Mouse (Mus musculus) heart, postnatal 25 days (tissue): ENCODE data around the gene Trove2. TPM values are rescaled to one million over a fixed set of nuclear protein-coding genes. Genes with fewer than 3 reads are reported as not detected.
A peak's percentile ranks its signal among the peaks of the same experiment; 100 is the strongest.
"Not testable (repeated sequence)": the region's sequence is repeated elsewhere in the genome, so short reads cannot be mapped to it uniquely, and the experiment has no call there.

Source experiments
- DNase-seq: peaks from one replicate; pipeline ENCODE4 v3.0.0; 2022; ENCODE audit warnings: low spot score
- intact Hi-C: fragments of 180-260 bp; cut with DNase I; formaldehyde crosslinking; loops from one replicate; pipeline ENCODE4 v1.15.1; 2025
- total RNA-seq, 2 experiments: library from RNA; stranded (reverse); gene quantifications; 2 replicates each; pipeline ENCODE4 v1.2.3; 2021

Gene Trove2
- total RNA-seq, 2 experiments from 2014 or later, result 7.5 to 9.2 TPM

DNA sequence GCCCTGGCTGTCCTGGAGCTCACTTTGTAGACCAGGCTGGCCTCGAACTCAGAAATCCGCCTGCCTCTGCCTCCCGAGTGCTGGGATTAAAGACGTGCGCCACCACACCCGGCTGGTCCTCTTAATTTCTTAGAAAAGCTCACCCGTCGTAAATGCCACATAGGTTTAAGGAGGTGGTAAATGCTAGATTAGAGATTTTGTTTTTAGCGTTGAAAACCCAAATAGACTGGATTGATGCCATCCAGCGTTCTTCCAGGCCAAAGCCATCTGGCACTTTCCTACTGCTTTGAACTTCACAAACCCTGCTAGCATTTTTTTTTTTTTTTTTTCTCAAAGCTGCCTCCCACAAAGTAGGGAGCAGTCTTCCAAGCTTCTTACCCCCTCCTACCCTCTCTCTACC, 36.3 kb downstream of the Trove2 start:
- DNase-seq, result no peak
- intact Hi-C loops, result no loop called here

- DNase-seq, result peak; percentile 68
- intact Hi-C loops, result loop anchor here (1.0 to 5.0 kb wide), 2 partner anchors 37 to 38 kb away; partner anchors contain the start of genes Cdc73, Trove2 and Uchl5
These were observed 37.2 kb downstream of the Trove2 start for GRCm38 (mm10) chr1:143739361-143740350.

DNA sequence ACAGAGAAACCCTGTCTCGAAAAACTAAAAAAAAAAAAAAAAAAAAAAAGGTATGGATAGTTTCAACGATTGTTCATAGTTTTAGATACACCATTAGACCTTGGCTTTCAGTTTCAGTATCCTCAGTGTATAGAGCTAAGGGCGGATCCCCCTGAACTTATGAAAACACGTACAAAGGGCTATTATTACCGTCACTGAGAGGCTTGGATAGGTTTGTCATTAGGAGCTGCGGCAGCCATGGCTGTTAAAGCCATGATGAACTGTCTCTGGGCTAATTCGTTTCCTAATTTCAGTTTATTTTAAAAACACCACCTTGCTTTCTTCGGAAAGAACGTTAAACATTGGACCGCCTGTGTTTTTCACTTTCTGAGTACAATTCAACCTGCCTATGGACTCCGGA, 38.1 kb downstream of the Trove2 start:
- intact Hi-C loops, result loop anchor here (1.0 to 5.0 kb wide), 2 partner anchors 37 to 38 kb away; partner anchors contain the start of genes Cdc73, Trove2 and Uchl5
- DNase-seq, result no peak

DNA sequence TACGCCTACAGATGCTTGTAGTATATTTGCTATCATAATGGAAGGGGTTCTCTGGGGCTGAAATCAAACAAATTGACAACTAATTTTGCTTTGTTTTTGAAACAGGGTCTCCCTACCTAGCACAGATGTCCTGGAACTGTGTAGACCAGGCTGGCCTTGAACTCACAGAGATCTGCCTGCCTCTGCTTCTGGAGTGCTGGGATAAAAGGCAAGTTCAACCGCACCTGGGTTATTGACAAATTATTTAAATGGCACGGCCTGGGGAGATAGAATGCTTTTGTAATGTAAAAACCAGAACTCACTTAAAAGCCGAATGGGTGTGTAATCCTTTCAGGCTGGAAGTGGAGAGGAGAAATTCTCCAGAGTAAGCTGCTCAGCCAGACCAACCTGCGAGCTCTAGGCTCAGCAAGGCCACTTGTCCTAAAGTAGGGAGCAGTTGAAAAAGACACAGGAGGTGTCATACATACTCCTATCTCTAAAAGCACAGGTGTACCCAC, 42.9 kb downstream of the Trove2 start:
- intact Hi-C loops, result no loop called here
- no peak for DNase-seq

- intact Hi-C loops, result no loop called here
- DNase-seq, result no peak
These were observed 45.2 kb downstream of the Trove2 start for GRCm38 (mm10) chr1:143731691-143732090.

DNA sequence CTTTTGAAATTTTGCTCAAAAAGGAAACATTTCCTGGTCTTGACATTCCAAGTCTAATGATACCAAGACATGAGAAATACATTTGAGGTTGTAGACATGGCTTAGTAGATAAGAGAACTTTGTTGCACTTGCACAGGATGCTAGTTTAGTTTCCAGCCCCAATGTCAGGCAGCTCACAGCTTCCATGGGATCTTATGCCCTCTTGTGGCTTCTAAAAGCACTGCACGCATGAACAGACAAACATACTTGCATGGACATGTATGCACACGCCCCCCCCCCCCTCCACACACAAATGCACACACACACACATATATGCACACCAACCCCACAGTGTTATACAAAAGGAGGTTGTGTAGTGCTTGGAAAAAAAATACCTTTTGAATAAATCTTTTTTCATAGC, 46.0 kb downstream of the Trove2 start:
- intact Hi-C loops, result no loop called here
- no peak for DNase-seq

- DNase-seq, result no peak
- intact Hi-C loops, result no loop called here
These were observed 49.0 kb downstream of the Trove2 start for GRCm38 (mm10) chr1:143727701-143728445.

DNA sequence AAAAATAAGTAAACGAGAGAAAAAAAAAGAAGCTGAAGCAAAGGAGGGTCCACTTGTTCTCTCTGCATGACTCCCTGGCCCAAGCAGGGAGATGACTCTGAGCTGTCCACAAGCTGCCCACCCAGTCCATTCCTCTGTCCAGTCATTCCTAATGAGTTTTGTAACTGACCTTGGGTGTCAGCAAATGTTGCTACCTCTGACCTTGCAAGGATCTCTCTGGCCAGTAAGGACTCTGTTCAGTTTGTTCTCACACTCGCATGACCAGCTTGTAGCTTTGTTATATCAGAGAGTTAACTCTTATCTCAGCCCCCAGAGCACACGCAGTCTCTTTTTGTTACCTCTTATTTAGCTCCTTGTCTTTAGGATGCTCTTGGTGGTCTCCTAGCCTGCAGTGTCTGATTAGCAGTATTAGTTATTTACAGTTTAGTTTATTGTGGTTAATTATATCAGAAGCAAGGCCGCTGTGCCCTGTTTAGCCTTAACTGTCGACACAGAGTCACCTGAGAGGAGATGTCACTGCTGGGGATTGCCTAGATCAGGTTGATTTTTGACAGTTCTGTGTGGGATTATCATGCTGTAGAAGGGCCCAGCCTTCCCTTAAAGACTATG, 52.3 kb downstream of the Trove2 start:
- intact Hi-C loops, result no loop called here
- no peak for DNase-seq

GRCm38 (mm10) chr1:143716038-143716437, 60.8 kb downstream of the Trove2 start, which contains the start of gene Glrx2:
Gene Glrx2, plus strand, starts transcription at chr1:143716338.
- DNase-seq, intact Hi-C loops: not testable (repeated sequence)

DNA sequence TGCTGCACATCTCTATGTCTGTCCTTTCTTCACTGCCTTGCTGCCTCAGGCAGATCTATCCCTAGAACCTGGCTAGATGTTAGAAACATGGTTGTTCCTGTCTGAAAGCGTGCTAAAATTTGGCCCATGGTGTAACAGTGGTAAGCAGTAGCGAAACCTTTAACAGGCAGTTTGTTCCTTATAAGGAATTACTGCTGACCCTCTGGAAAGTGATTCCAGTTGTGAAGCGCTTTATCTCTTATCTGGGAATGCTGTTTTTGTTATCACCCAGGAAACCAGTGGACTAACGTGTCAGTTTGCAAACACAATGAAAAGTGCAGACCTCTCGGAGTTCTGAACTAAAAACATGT, 66.3 kb downstream of the Trove2 start:
- DNase-seq, result no peak
- intact Hi-C loops, result no loop called here

DNA sequence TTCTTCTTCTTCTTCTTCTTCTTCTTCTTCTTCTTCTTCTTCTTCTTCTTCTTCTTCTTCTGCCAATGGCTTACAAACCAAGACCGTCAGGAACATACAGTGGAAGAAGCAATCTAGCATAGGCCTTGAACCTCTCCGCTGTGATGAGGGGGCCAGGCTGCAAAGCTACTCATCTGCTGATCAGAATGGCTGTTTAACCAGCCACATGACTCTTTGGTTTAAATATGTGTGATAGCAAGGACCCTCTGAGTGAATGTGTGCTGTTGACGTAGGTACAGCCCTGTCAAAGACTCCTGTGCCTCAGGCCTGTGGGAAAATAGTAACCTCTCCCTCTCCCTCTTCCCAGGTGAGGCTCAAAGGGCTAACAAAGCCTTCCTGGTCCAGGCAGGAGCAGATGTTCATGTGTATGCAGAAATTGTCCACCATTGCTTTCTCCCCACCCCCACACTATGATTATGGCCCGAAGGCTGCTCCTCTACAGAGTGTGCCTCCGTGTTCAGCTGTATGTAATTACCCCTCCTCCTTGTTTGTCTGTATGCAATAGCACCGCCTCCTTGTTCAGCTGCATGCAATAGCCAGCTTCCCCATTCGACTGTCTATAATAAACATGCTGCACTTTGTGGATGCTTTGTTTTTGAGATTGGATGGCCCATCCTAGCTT, 66.8 kb downstream of the Trove2 start:
- intact Hi-C loops, result loop anchor here (10.0 kb wide), 1 partner anchor 295 kb away; the partner anchor contains the start of gene Rgs2
- DNase-seq, result no peak

- intact Hi-C loops, result loop anchor here (10.0 kb wide), 1 partner anchor 296 kb away; the partner anchor contains the start of gene Rgs2
These were observed 68.5 kb downstream of the Trove2 start for GRCm38 (mm10) chr1:143708361-143708760.

DNA sequence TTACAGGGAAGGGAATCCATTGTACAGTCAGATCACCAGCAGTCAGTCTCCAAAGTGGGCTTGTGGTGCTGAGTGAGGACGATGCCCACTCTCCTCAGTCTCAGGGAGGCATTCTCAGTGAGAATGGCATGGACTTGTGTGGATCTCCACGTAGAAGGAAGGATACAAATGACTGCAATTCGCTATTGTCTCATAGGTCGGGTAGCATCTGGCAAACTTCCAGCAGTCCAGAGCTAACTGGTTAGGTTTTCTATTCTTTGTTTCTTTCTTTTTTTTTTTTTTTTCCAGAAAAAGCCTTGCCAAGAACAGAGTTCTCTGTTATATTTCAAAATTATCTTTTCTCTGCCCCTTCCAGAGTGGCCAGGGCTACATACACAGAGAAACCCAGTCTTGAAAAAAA, 69.9 kb downstream of the Trove2 start:
- no peak for DNase-seq
- intact Hi-C loops, result loop anchor here (10.0 kb wide), 1 partner anchor 298 kb away; the partner anchor contains the start of gene Rgs2

More at GRCm38 (mm10) chr1:143708361-143708760, 68.5 kb downstream of the Trove2 start:
- DNase-seq, result no peak

DNA sequence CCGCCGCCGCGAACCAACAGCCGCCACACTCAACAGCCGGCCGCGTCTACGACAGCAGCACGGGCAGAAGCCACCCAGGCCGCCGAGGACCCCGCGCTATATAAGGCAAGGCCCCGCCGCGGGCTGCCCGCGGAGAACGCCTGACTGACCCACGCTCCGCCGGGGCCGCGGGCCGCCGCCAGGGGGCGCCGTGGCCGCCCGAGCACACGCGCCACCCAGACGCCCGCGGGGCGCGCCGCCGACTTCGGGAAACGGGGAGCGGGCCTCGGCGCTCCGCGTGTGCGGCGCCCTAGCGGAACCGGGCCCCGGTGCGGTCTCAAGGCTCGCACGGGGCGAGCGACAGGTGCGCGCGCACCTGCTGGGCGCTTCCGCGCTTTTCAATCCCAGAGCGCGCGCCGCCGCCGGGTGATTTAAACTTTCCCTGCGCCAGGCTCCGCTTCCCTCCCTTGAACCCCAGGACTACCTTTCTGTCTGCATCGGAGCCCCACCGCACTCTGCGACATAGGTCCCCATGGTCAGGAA, 74.1 kb downstream of the Trove2 start, which contains the start of gene Cdc73:
TSS of gene Cdc73 (minus strand) at position 153 of the 522 bp plus-strand sequence.
- intact Hi-C loops, result loop anchor here (1.0 to 10.0 kb wide), 3 partner anchors 36 to 302 kb away; partner anchors contain the start of genes Rgs2, Trove2 and Uchl5

DNA sequence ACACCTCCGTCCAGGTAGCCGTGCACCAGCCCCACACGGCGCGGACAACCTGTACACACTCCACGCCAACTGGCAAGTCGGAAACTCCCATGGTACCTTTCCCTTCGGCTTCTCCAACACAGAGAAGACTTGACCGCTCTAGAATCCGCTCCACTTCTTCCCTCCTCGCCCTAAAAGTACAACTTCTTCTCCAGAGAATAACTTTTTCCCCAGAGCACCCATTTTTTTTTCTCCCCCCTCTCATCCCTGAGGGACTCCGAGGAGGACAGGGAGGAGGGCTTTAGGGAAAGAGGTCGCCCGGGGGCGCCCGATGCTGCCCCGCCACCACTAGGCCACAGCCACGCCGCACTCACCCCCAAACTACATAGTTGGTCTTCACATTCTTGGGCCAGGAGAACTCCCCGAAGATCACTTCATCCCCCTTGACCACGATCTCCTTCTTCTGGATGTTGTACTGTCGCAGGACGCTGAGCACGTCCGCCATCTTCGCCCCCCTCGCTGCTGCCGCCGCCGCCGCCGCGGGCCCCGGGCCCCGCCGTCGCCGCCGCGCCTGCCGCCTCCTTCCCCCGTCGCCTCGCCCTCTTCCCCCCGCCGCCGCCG, 74.6 kb downstream of the Trove2 start:
- no peak for DNase-seq
- intact Hi-C loops, result loop anchor here (1.0 to 10.0 kb wide), 3 partner anchors 37 to 303 kb away; partner anchors contain the start of genes Rgs2, Trove2 and Uchl5

More for the DNA sequence above, 74.1 kb downstream of the Trove2 start, which contains the start of gene Cdc73:
- peak; percentile 86 for DNase-seq

DNA sequence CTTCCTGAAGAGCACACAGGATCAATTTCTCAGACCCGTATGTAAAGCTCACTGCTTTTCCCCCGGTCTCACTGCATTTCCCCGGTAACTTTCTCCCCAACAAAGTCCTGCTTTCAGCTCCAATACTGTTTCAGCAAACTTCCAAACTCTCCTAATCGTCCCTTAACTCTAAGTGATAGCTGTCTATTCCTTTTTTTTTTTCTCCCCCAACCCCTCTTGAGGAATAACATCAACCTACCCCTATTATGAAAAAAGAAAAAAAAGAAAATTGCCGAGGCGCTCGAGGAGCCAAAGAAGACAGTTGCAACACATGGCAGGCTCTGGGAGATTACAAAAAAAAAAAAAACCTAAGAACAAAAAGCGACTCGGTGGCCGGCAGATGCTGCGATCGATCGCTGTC, 75.1 kb downstream of the Trove2 start:
- no peak for DNase-seq
- intact Hi-C loops, result loop anchor here (1.0 to 10.0 kb wide), 3 partner anchors 38 to 303 kb away; partner anchors contain the start of genes Rgs2, Trove2 and Uchl5
